Mouse (Mus musculus) fibroblast of lung, adult 2 months (primary cell): ENCODE data around the gene Trappc12.
"Not testable (repeated sequence)": the region's sequence is repeated elsewhere in the genome, so short reads cannot be mapped to it uniquely, and the experiment has no call there.

Experiments used
- DNase-seq: peaks from one replicate; pipeline ENCODE4 v3.0.0-alpha.2; 2011; ENCODE audit warnings: low read depth

Gene Trappc12

GRCm38 (mm10) chr12:28733520-28734245, 16.6 kb downstream of the Trappc12 start:
- not testable (repeated sequence) for DNase-seq

DNA sequence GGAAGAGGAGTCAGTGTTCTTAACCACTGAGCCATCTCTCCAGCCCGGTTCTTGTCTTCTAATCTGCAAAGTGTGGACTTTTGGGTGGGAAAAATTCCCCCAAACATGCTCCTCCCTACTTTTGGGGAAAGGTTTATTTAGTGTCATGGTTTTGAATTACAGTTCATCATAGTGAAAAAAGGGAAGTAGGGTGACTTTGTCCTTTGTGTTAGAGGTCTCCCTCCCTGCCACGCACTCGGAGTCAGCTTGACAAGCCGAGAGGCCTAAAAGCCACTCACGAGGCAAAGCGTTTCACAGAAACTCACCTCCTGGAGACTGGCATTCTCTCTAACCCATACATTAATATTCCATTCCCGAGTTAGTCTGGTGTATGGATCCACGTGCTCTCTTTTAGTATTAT, 17.6 kb downstream of the Trappc12 start:
- DNase-seq: no peak

- no peak for DNase-seq
These were observed 23.2 kb downstream of the Trappc12 start for GRCm38 (mm10) chr12:28727061-28727460.

GRCm38 (mm10) chr12:28726204-28726603, 24.1 kb downstream of the Trappc12 start:
- no peak for DNase-seq

GRCm38 (mm10) chr12:28724366-28724765, 25.9 kb downstream of the Trappc12 start:
- DNase-seq: no peak

- DNase-seq: no peak
These were observed 32.2 kb downstream of the Trappc12 start for GRCm38 (mm10) chr12:28718106-28718505.

GRCm38 (mm10) chr12:28717066-28717465, 33.2 kb downstream of the Trappc12 start:
- DNase-seq: no peak

- no peak for DNase-seq
These were observed 35.2 kb downstream of the Trappc12 start for GRCm38 (mm10) chr12:28714822-28715632.

DNA sequence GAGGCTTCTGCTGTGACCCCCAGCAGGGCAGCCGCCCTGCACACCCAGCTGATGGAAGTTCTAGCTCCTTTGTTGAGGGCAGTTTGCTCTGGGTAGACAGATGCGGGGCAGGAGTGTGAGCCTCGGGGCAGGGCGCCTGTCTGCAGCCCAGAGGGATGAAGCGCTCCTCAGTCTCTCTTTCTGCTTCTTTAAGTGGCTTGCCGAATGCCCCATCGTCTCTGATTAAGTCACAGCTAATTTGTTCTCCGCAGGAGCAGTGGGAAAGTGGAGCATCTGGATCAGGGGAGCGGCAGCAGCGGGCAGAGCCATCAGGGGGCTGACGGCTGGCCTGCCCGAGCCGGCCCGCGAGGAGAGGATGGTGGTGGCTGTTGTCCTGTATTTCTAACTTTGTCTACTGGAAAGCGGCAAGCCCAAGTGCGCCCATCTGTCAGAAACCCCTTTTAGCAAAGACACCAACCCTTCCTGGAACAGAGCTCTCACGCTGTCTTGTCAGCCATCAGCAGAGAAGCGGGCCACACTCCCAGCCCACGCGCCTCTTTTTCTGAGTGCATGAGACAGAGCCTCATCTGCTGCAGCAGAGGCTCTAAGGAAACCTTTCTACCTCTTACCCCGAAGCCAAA, 39.6 kb downstream of the Trappc12 start:
- DNase-seq: no peak

- no peak for DNase-seq
These were observed 42.1 kb downstream of the Trappc12 start for GRCm38 (mm10) chr12:28708154-28708553.

GRCm38 (mm10) chr12:28705204-28705603, 45.1 kb downstream of the Trappc12 start:
- no peak for DNase-seq

- DNase-seq: no peak
These were observed 45.9 kb downstream of the Trappc12 start for GRCm38 (mm10) chr12:28704381-28704780.

GRCm38 (mm10) chr12:28701302-28701701, 49.0 kb downstream of the Trappc12 start:
- DNase-seq: no peak

DNA sequence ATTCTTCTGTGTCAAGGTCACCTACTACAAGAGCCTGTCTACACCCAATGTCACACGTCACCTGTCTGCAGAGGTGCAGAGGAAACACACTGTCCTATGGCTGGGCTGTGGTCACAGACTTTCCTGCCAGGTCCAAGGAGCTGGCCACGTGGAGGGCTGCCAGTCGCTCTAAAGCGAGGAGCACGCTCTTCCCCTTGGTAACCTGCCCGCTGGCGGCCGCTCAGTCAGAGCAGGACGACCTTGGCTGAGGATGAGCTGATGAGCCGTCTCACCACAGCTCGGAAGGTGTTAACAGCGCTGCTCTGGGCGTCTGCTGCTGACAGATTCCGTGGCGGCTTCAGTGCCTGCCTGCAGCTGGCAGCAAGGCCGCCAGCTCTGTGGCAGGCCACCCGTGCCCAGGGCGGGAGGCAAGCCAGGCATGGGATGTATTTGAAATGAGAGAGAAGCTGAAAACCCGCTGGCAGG, 49.7 kb downstream of the Trappc12 start:
- DNase-seq: no peak

DNA sequence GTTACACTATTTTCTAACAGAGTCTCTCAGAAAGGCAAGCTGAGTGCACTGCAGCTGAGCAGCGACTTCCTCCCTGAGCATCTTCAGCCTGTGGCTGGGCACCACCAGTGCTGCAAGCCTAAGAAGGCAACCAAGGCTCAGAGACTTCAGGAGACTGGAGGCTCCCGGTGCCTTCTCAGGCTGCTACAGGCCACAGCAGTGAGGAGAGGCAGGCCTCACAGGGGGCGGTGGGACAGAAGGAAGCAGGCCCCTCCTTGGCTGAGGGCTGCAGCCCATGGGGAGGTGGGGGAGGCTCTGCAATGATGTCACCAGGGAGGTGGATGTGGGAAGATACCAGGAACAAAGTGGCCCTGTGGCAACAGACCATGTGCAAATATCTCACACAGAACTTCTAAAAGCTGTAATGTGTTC, 50.2 kb downstream of the Trappc12 start:
- DNase-seq: no peak

GRCm38 (mm10) chr12:28699656-28700055, 50.6 kb downstream of the Trappc12 start:
- DNase-seq: peak; percentile 22

DNA sequence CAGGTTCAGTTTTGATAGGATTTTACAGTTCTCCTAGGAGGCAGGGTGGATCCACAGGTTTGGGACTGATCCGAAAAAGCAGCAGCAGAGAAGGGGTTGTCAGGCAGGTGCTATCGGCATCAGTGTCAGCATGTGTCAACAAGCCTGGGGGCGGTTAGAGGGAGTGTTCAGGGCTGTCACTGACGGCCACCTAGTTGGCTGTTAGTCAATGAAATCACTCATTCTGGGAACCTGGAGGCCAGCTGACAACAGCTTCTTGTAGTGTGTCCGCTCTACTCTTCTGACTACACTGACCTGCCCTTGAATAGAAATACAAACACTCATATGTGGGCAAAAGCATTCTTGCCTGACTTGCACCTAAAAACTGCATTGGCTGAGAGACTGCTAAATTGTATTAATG, 51.2 kb downstream of the Trappc12 start:
- no peak for DNase-seq

GRCm38 (mm10) chr12:28697821-28698595, 52.3 kb downstream of the Trappc12 start:
- DNase-seq: no peak

DNA sequence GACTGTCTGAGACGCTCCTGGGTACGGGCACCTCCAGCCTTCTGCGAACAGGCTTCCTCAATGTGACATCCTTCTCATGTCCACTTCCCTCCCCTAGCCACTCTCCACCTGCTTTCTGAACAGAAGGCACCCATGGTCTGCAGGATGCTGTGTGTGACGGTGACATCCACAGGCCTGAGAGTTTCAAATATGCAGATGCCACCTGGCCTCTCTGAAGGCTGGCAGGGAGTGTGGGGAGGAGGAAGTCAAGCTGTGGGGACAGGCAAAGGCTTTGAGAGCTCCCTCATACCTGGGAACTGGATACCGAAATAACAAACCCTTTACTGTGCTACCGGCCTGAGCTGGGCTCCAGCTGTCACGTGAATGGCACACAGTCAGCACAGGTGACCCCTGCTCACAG, 55.5 kb downstream of the Trappc12 start:
- no peak for DNase-seq

DNA sequence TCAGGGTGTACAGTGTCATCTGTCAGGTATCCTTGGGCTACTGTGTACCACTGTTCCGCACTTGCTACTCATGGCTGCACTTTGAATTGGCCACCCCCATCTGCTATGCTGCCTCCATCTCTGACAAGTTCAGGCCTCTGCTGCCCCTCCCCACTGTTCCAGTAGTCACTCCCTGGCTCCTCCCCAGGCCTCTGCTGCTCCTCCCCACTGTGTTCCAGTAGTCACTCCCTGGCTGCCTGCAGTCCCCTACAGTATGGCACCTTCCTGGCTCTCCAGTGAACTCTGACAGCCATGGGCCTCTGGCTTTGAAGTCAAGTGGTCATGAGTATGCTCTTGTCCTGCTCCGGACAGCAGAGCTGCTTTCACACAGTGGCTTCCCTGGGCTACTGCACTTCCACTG, 56.0 kb downstream of the Trappc12 start:
- no peak for DNase-seq

- no peak for DNase-seq
These were observed 56.5 kb downstream of the Trappc12 start for GRCm38 (mm10) chr12:28693738-28694137.

- DNase-seq: no peak
These were observed 59.5 kb downstream of the Trappc12 start for GRCm38 (mm10) chr12:28690730-28691129.
